Comparison of ENCODE assay signal across 8 mouse cellular contexts in genomic region chr11:117847593-117848215, GRCm38 (mm10). TPM values are rescaled to one million over a fixed set of nuclear protein-coding genes. Genes with fewer than 3 reads are reported as not detected.
A peak's percentile ranks its signal among the peaks of the same experiment; 100 is the strongest.
DNase-seq lines count a peak whose midpoint lies in the region; ATAC-seq and TF ChIP-seq lines count a peak whose summit lies in the region.

No protein-coding gene starts in this region.

- no peak overlapping the region for H3K9ac ChIP-seq in neural tube, embryonic 12.5 days

- no peak overlapping the region; the same call in 1 of the 2 replicates for H3K4me3 ChIP-seq in left cerebral cortex, adult 2 months
- H3K4me3 ChIP-seq in embryonic facial prominence, embryonic 10.5 days, result peak overlapping the region; percentile 82
- H3K4me3 ChIP-seq in neural tube, embryonic 12.5 days, result no peak overlapping the region; the same call in 1 of the 2 replicates

- no peak for TF ChIP-seq CTCF in left cerebral cortex, adult 2 months (IDR thresholded peaks at IDR 0.05)

- intact Hi-C loops in left cerebral cortex, adult 2 months (cut with DNase I), result no loop called here

- H3K27ac ChIP-seq in left cerebral cortex, adult 2 months, result peak overlapping the region; percentile 94
- peak overlapping the region; percentile 94 for H3K27ac ChIP-seq in embryonic facial prominence, embryonic 10.5 days (replicated peaks)
- H3K27ac ChIP-seq in neural tube, embryonic 12.5 days, result no peak overlapping the region

- no peaks in the 10 kb centered on the region for H3K27me3 ChIP-seq in embryonic facial prominence, embryonic 10.5 days (replicated peaks; ENCODE audit: low read depth, poor library complexity, severe bottlenecking)
- H3K27me3 ChIP-seq in neural tube, embryonic 12.5 days (replicated peaks), result no peaks in the 10 kb centered on the region

- peaks cover 24% of the 10 kb centered on the region for H3K36me3 ChIP-seq in embryonic facial prominence, embryonic 10.5 days (replicated peaks)
- peaks cover 5% of the 10 kb centered on the region for H3K36me3 ChIP-seq in neural tube, embryonic 12.5 days

- peaks cover 40% of the 10 kb centered on the region for H3K4me1 ChIP-seq in embryonic facial prominence, embryonic 10.5 days
- H3K4me1 ChIP-seq in neural tube, embryonic 12.5 days, result peaks cover 25% of the 10 kb centered on the region

- 84% methylated on average over 7 of the region's 7 CpGs for WGBS in embryonic facial prominence, embryonic 10.5 days
- WGBS in neural tube, embryonic 12.5 days, result 82% methylated on average over 7 of the region's 7 CpGs

- DNase-seq in left cerebral cortex, adult 2 months (ENCODE audit: extremely low spot score in 1 of 2, low spot score in 2 of 2), result no peak
- DNase-seq in left cerebral cortex, adult 8-10 months (ENCODE audit: low spot score in 2 of 2), result no peak
- no peak for DNase-seq in embryonic facial prominence, embryonic 10.5 days (ENCODE audit: low spot score)
- DNase-seq in induced T-regulatory cell, adult 2 months (ENCODE audit: low read depth), result peak; percentile 23
- DNase-seq in urinary bladder, postnatal 10 days (ENCODE audit: low spot score), result no peak
- no peak for DNase-seq in spleen, postnatal 14 days (ENCODE audit: low spot score in 2 of 2)
- DNase-seq in layer of hippocampus, adult 9-10 months (ENCODE audit: low spot score), result no peak

- no peaks in the 10 kb centered on the region for H3K9me3 ChIP-seq in embryonic facial prominence, embryonic 10.5 days
- H3K9me3 ChIP-seq in neural tube, embryonic 12.5 days, result no peaks in the 10 kb centered on the region

- peak overlapping the region; percentile 91 for H3K4me2 ChIP-seq in neural tube, embryonic 12.5 days (replicated peaks)

- ATAC-seq in neural tube, embryonic 12.5 days (ENCODE audit: low FRiP score, low read depth), result no peak

RNA-seq across cellular contexts. Expression of gene Birc5, which starts 1.3 kb away (rescaled TPM):
- total RNA-seq in left cerebral cortex, adult 2 months (2021), result 1 to 10 TPM in 1 of 2 experiments, under 1 TPM in 1; 0.95 to 1.3 TPM
- total RNA-seq in left cerebral cortex, adult 8-10 months (2022), result 1 to 10 TPM in 1 of 4 experiments, under 1 TPM in 3; 0.14 to 1.3 (median 0.72) TPM
- 405 and 416 TPM in 2 replicates for polyA plus RNA-seq in embryonic facial prominence, embryonic 10.5 days (2016; fragmentation: Nextera tagmentation; extraction: Ambion mirVana)
- 168 and 183 TPM in 2 replicates for polyA plus RNA-seq in neural tube, embryonic 12.5 days (2016; fragmentation: Nextera tagmentation; extraction: Ambion mirVana)

RNA-seq across cellular contexts. Expression of gene Tmem235, which starts 12.8 kb away (rescaled TPM):
- under 1 TPM in 1 of 2 experiments, not detected in 1; 0.19 TPM for total RNA-seq in left cerebral cortex, adult 2 months (2021)
- under 1 TPM in 2 of 4 experiments, not detected in 2; 0.21 to 0.37 TPM for total RNA-seq in left cerebral cortex, adult 8-10 months (2022)
- polyA plus RNA-seq in embryonic facial prominence, embryonic 10.5 days (2016; fragmentation: Nextera tagmentation; extraction: Ambion mirVana), result 0.10 TPM in 1 of 2 replicates, not detected in the other
- polyA plus RNA-seq in neural tube, embryonic 12.5 days (2016; fragmentation: Nextera tagmentation; extraction: Ambion mirVana), result not detected in 2 replicates

RNA-seq across cellular contexts. Expression of gene Tk1, which starts 21.8 kb away (rescaled TPM):
- 1 to 10 TPM in 1 of 2 experiments, under 1 TPM in 1; 0.81 to 1.0 TPM for total RNA-seq in left cerebral cortex, adult 2 months (2021)
- total RNA-seq in left cerebral cortex, adult 8-10 months (2022), result 1 to 10 TPM in 3 of 4 experiments, under 1 TPM in 1; 0.52 to 1.7 (median 1.2) TPM
- 156 and 161 TPM in 2 replicates for polyA plus RNA-seq in embryonic facial prominence, embryonic 10.5 days (2016; fragmentation: Nextera tagmentation; extraction: Ambion mirVana)
- 53.8 and 54.4 TPM in 2 replicates for polyA plus RNA-seq in neural tube, embryonic 12.5 days (2016; fragmentation: Nextera tagmentation; extraction: Ambion mirVana)

RNA-seq across cellular contexts. Expression of gene Afmid, which starts 22.0 kb away (rescaled TPM):
- total RNA-seq in left cerebral cortex, adult 2 months (2021), result 1 to 10 TPM; 5.2 to 8.5 TPM
- 1 to 10 TPM; 4.2 to 9.0 (median 7.1) TPM for total RNA-seq in left cerebral cortex, adult 8-10 months (2022)
- polyA plus RNA-seq in embryonic facial prominence, embryonic 10.5 days (2016; fragmentation: Nextera tagmentation; extraction: Ambion mirVana), result 3.5 and 4.8 TPM in 2 replicates
- polyA plus RNA-seq in neural tube, embryonic 12.5 days (2016; fragmentation: Nextera tagmentation; extraction: Ambion mirVana), result 3.4 and 4.0 TPM in 2 replicates

RNA-seq across cellular contexts. Expression of gene Tha1, which starts 25.6 kb away (rescaled TPM):
- 1 to 10 TPM; 4.7 to 5.4 TPM for total RNA-seq in left cerebral cortex, adult 2 months (2021)
- total RNA-seq in left cerebral cortex, adult 8-10 months (2022), result 1 to 10 TPM; 3.6 to 9.2 (median 5.8) TPM
- 2.5 and 3.1 TPM in 2 replicates for polyA plus RNA-seq in embryonic facial prominence, embryonic 10.5 days (2016; fragmentation: Nextera tagmentation; extraction: Ambion mirVana)
- polyA plus RNA-seq in neural tube, embryonic 12.5 days (2016; fragmentation: Nextera tagmentation; extraction: Ambion mirVana), result 3.1 and 3.2 TPM in 2 replicates
